16 mouse cellular contexts compared by ENCODE assay signal in the genomic region with DNA sequence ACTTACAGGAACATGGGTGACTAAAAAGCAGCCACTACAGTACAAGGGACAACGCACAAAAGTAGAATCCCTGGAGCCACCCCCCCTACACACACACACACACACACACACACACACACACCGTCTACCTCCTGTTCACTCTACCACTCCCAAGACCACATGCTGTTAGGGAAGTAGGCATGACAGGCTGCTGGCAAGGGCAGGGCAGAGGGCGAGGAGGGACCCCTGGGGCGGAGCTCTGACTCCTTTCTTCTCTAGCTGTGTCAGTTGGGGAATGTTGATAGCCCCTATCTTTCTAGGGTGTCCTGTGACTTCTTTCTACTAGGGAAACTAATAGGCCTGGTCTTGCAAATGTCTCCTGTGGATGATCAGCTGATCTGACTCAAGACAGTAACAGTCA. TPM values are rescaled to one million over a fixed set of nuclear protein-coding genes. Genes with fewer than 3 reads are reported as not detected.
DNase-seq lines count a peak whose midpoint lies in the region; ATAC-seq and TF ChIP-seq lines count a peak whose summit lies in the region.
"Had no signal": no experiment of that assay in that cellular context is flagged by ENCODE, and none has a peak within 500 bp of the region (broad histone marks: within the 10 kb centered on the region; RNA-seq: fewer than 3 reads in every experiment).

No protein-coding gene starts in this region.

- no peaks in the 10 kb centered on the region for H3K9me3 ChIP-seq in limb, embryonic 11.5 days (ENCODE audit: control insufficient read depth, low read length)
- H3K9me3 ChIP-seq: forebrain, embryonic 15.5 days; limb, embryonic 13.5 days had no signal

- no peak overlapping the region for H3K4me3 ChIP-seq in layer of hippocampus, adult 2 months
- no peak overlapping the region for H3K4me3 ChIP-seq in limb, embryonic 11.5 days (ENCODE audit: low read depth, low read length)
- H3K4me3 ChIP-seq: forebrain, embryonic 15.5 days; limb, embryonic 13.5 days had no signal

- H3K4me2 ChIP-seq in limb, embryonic 11.5 days (ENCODE audit: low read depth, severe bottlenecking): no peak overlapping the region
- H3K4me2 ChIP-seq: forebrain, embryonic 15.5 days; limb, embryonic 13.5 days had no signal

- peaks cover 17% of the 10 kb centered on the region for H3K4me1 ChIP-seq in limb, embryonic 11.5 days (ENCODE audit: control insufficient read depth, insufficient read depth, low read length)

- DNase-seq in layer of hippocampus, adult 11-12 months (ENCODE audit: low spot score): peak; percentile 7
- no peak for DNase-seq in layer of hippocampus, adult 2 months (ENCODE audit: low spot score in 2 of 2)
- DNase-seq in ZHBTc4 (ENCODE audit: low read depth, low spot score): peak; percentile 56
- peak; percentile 11 for DNase-seq in limb, embryonic 11.5 days (ENCODE audit: low spot score)
- DNase-seq in urinary bladder, adult 18-20 months (ENCODE audit: low spot score in 2 of 2): no peak
- no peak for DNase-seq in spleen, postnatal 14 days (ENCODE audit: low spot score in 2 of 2)
- DNase-seq: cerebellum, adult 11 months; thymus, postnatal 14 days had no signal

- WGBS in limb, embryonic 11.5 days: 57% methylated on average over 4 of the region's 4 CpGs

- no peak for TF ChIP-seq CTCF in layer of hippocampus, adult 2 months (conservative IDR thresholded peaks at IDR 0.05)

- H3K36me3 ChIP-seq in limb, embryonic 11.5 days (ENCODE audit: control insufficient read depth, insufficient read depth, low read length): no peaks in the 10 kb centered on the region
- H3K36me3 ChIP-seq: forebrain, embryonic 15.5 days had no signal

- peaks cover 9% of the 10 kb centered on the region for H3K27me3 ChIP-seq in limb, embryonic 11.5 days (ENCODE audit: control insufficient read depth, insufficient read depth, low read length)

- no peak overlapping the region for H3K27ac ChIP-seq in layer of hippocampus, adult 2 months
- no peak overlapping the region for H3K27ac ChIP-seq in limb, embryonic 11.5 days (replicated peaks; ENCODE audit: low read depth, low read length)
- H3K27ac ChIP-seq: forebrain, embryonic 15.5 days; kidney, postnatal 0 days; limb, embryonic 13.5 days had no signal

- H3K9ac ChIP-seq in limb, embryonic 11.5 days (ENCODE audit: low read length): no peak overlapping the region
- H3K9ac ChIP-seq: forebrain, embryonic 15.5 days; limb, embryonic 13.5 days had no signal

- no peak for ATAC-seq in limb, embryonic 11.5 days (ENCODE audit: insufficient number of reproducible peaks, low FRiP score, low TSS enrichment, low read depth)
- peak; percentile 53 for ATAC-seq in megakaryocyte progenitor cell, adult 5-6 weeks (replicated peaks; ENCODE audit: poor library complexity)
- ATAC-seq: CD4-positive, CD25-positive, alpha-beta regulatory T cell, adult 4 months; forebrain, embryonic 15.5 days; intestine, embryonic 16.5 days had no signal

RNA-seq across cellular contexts. Expression of a gene that starts 2.6 kb away (rescaled TPM):
- 10 to 100 TPM; 44.5 TPM for total RNA-seq in layer of hippocampus, adult 2 months (2021)
- polyA plus RNA-seq in limb, embryonic 11.5 days (2014; fragmentation: Nextera tagmentation; extraction: Ambion mirVana): 5.3 and 8.6 TPM in 2 replicates
- total RNA-seq in megakaryocyte progenitor cell, adult 5-6 weeks (2015): 8.6 and 9.3 TPM in 2 replicates
- 3.8 and 4.4 TPM in 2 replicates for total RNA-seq in megakaryocyte progenitor cell, adult 5-6 weeks (2017)

RNA-seq across cellular contexts. Expression of a gene that starts 2.7 kb away (rescaled TPM):
- 1 to 10 TPM; 5.1 to 6.1 TPM for total RNA-seq in layer of hippocampus, adult 2 months (2021)
- polyA plus RNA-seq in limb, embryonic 11.5 days (2014; fragmentation: Nextera tagmentation; extraction: Ambion mirVana): 3.0 and 3.1 TPM in 2 replicates
- total RNA-seq in megakaryocyte progenitor cell, adult 5-6 weeks (2015): 2.8 and 3.0 TPM in 2 replicates
- 1.9 and 2.2 TPM in 2 replicates for total RNA-seq in megakaryocyte progenitor cell, adult 5-6 weeks (2017)
- polyA plus RNA-seq: CD4-positive, CD25-positive, alpha-beta regulatory T cell, adult 4 months had no signal

RNA-seq across cellular contexts. Expression of a gene that starts 9.5 kb away (rescaled TPM):
- 1 to 10 TPM in 1 of 2 experiments, under 1 TPM in 1; 0.98 to 1.0 TPM for total RNA-seq in layer of hippocampus, adult 2 months (2021)
- 0.09 and 0.20 TPM in 2 replicates for polyA plus RNA-seq in limb, embryonic 11.5 days (2014; fragmentation: Nextera tagmentation; extraction: Ambion mirVana)
- 0.05 TPM in 2 replicates for total RNA-seq in megakaryocyte progenitor cell, adult 5-6 weeks (2015)
- total RNA-seq in megakaryocyte progenitor cell, adult 5-6 weeks (2017): 0.10 and 0.17 TPM in 2 replicates
- total RNA-seq: gastrocnemius, adult 8-10 months had no signal
- polyA plus RNA-seq: CD4-positive, CD25-positive, alpha-beta regulatory T cell, adult 4 months had no signal

RNA-seq across cellular contexts. Expression of a gene that starts 13.4 kb away (rescaled TPM):
- total RNA-seq in layer of hippocampus, adult 2 months (2021): under 1 TPM in 1 of 2 experiments, not detected in 1; 0.38 TPM
- polyA plus RNA-seq in limb, embryonic 11.5 days (2014; fragmentation: Nextera tagmentation; extraction: Ambion mirVana): 0.40 and 0.55 TPM in 2 replicates
- total RNA-seq in megakaryocyte progenitor cell, adult 5-6 weeks (2015): not detected in 2 replicates
- total RNA-seq in megakaryocyte progenitor cell, adult 5-6 weeks (2017): not detected in 2 replicates
- total RNA-seq: gastrocnemius, adult 8-10 months; hematopoietic stem cell, adult 5-6 weeks had no signal
- polyA plus RNA-seq: CD4-positive, CD25-positive, alpha-beta regulatory T cell, adult 4 months had no signal

Comparison
In these comparisons a context has a peak if more than half of its experiments do, and no peak if none do; other contexts are left out.
1. DNase-seq: peak in layer of hippocampus, adult 11-12 months (single experiment), ZHBTc4 (single experiment) and limb, embryonic 11.5 days (single experiment); none in layer of hippocampus, adult 2 months (0 of 2), urinary bladder, adult 18-20 months (0 of 2) and spleen, postnatal 14 days (0 of 2).
2. RNA of a gene that starts 2.6 kb away (total RNA-seq): 44.5 TPM in layer of hippocampus, adult 2 months; 3.8 to 9.3 TPM in megakaryocyte progenitor cell, adult 5-6 weeks; every median in the first group is over 4 times any median in the second.